Mouse (Mus musculus) testis, adult 2 months (tissue): ENCODE results near the gene Gm49392.
"Not testable (repeated sequence)": the region's sequence is repeated elsewhere in the genome, so short reads cannot be mapped to it uniquely, and the experiment has no call there.

Experiments
- CTCF ChIP-seq: fragments of 200-500 bp; IDR thresholded peaks from 2 replicates; pipeline ENCODE4 v1.5.1; 2012; ENCODE audit warnings: low read depth, mild to moderate bottlenecking, inconsistent platforms, low read length, moderate library complexity; ENCODE audit not compliant: control insufficient read depth, insufficient read depth, insufficient replicate concordance
- POLR2A ChIP-seq: fragments of 200-500 bp; IDR thresholded peaks from 2 replicates; pipeline ENCODE4 v1.6.1; 2012; ENCODE audit warnings: low read depth, mild to moderate bottlenecking, inconsistent platforms, low read length, moderate library complexity; ENCODE audit not compliant: control insufficient read depth

- TF ChIP-seq POLR2A, CTCF: not testable (repeated sequence)
Measured at GRCm38 (mm10) chr13:60904780-60905179, 8.1 kb upstream of the Gm49392 start, which contains the start of gene Tpbpb.
